Mouse (Mus musculus) liver, embryonic 13.5 days (tissue): Measurements from ENCODE around the gene Dkkl1. TPM values are rescaled to one million over a fixed set of nuclear protein-coding genes. Genes with fewer than 3 reads are reported as not detected.

Source experiments
- ATAC-seq: fragments of 200-750 bp; cut with Nextera tagmentation; 2 replicates; pipeline ENCODE4 v1.8.0; 2017; ENCODE audit warnings: low read depth, mild to moderate bottlenecking, moderate number of reproducible peaks, moderate library complexity
- DNase-seq: peaks from one replicate; pipeline ENCODE4 v3.0.0; 2022
- H3K27ac ChIP-seq: fragments of 300-500 bp; sonication (generic); 2 replicates; pipeline ENCODE4 v1.5.1; 2015; ENCODE audit warnings: moderate library complexity, mild to moderate bottlenecking, inconsistent platforms
- H3K27me3 ChIP-seq: fragments of 300-500 bp; sonication (generic); 2 replicates; pipeline ENCODE4 v1.6.1; 2015; ENCODE audit warnings: mild to moderate bottlenecking, inconsistent platforms
- H3K36me3 ChIP-seq: fragments of 300-500 bp; sonication (generic); 2 replicates; pipeline ENCODE4 v1.6.1; 2015; ENCODE audit warnings: mild to moderate bottlenecking, inconsistent platforms
- H3K4me1 ChIP-seq: fragments of 300-500 bp; sonication (generic); replicated peaks from 2 replicates; pipeline ENCODE4 v1.6.1; 2015; ENCODE audit warnings: inconsistent platforms
- H3K4me2 ChIP-seq: fragments of 300-500 bp; sonication (generic); 2 replicates; pipeline ENCODE4 v1.6.1; 2015; ENCODE audit warnings: inconsistent platforms, mild to moderate bottlenecking, moderate library complexity
- H3K4me3 ChIP-seq: fragments of 300-500 bp; sonication (generic); replicated peaks from 2 replicates; pipeline ENCODE4 v1.5.1; 2015; ENCODE audit warnings: mild to moderate bottlenecking, inconsistent platforms
- H3K9ac ChIP-seq: fragments of 300-500 bp; sonication (generic); 2 replicates; pipeline ENCODE4 v1.6.1; 2015; ENCODE audit warnings: mild to moderate bottlenecking, inconsistent platforms
- H3K9me3 ChIP-seq: fragments of 300-500 bp; sonication (generic); replicated peaks from 2 replicates; pipeline ENCODE4 v1.6.1; 2016; ENCODE audit warnings: inconsistent platforms
- WGBS: fragments of 180-500 bp; shearing (Covaris S2); methylation state at CpG from one replicate; pipeline ENCODE4 v1.1.7; 2015; ENCODE audit not compliant: insufficient replicate concordance; 5-methylcytosine and 5-hydroxymethylcytosine counted together
- polyA plus RNA-seq: library from polyadenylated mRNA; unstranded; fragments of >200 nt; fragmentation: Nextera tagmentation; extraction: Ambion mirVana; gene quantifications from 2 replicates; pipeline ENCODE4 v1.2.1, GENCODE M21; 2015

Dkkl1 gene
- polyA plus RNA-seq, 1 experiment from 2014 or later = 2.8 TPM

GRCm38 (mm10) chr7:45237747-45238699 is 26.1 kb upstream of the Dkkl1 start:
- peak overlapping the region; percentile 63 for H3K27ac ChIP-seq
- DNase-seq = peak; percentile 17
- peak overlapping the region; percentile 63 for H3K9ac ChIP-seq
- H3K4me3 ChIP-seq = peak overlapping the region; percentile 57
- WGBS = 38% methylated on average over 17 of the region's 17 CpGs
- H3K9me3 ChIP-seq = no peaks in the 10 kb centered on the region
- no peak for ATAC-seq
- peaks cover 64% of the 10 kb centered on the region for H3K4me1 ChIP-seq
- peak overlapping the region; percentile 70 for H3K4me2 ChIP-seq
- peaks cover 3% of the 10 kb centered on the region for H3K27me3 ChIP-seq
- no peaks in the 10 kb centered on the region for H3K36me3 ChIP-seq

GRCm38 (mm10) chr7:45235656-45236180 is 23.8 kb upstream of the Dkkl1 start:
- Histone ChIP-seq H3K9me3 (no peaks in the 10 kb centered on the region), H3K4me1 (peaks cover 64% of the 10 kb centered on the region), H3K27me3 (peaks cover under 1% of the 10 kb centered on the region), H3K36me3 (peaks cover 4% of the 10 kb centered on the region), H3K27ac (no peak overlapping the region), H3K9ac (no peak overlapping the region), H3K4me2 (peak overlapping the region; percentile 46), H3K4me3 (0 out of 2 replicates have a peak overlapping the region, but pooled peaks have one; percentile 22)
- DNase-seq = no peak
- WGBS = 57% methylated on average over 17 of the region's 17 CpGs
- ATAC-seq = no peak

- Histone ChIP-seq H3K27ac (no peak overlapping the region), H3K36me3 (peaks cover 4% of the 10 kb centered on the region), H3K4me3 (peak overlapping the region; percentile 22), H3K9ac (no peak overlapping the region), H3K4me2 (peak overlapping the region; percentile 46), H3K9me3 (no peaks in the 10 kb centered on the region), H3K4me1 (peaks cover 61% of the 10 kb centered on the region), H3K27me3 (no peaks in the 10 kb centered on the region; the same call in none of the 2 replicates)
- ATAC-seq (peak; percentile 30; the same call in 1 of the 2 replicates), DNase-seq (no peak)
- 35% methylated on average over 21 of the region's 21 CpGs for WGBS
Observed at GRCm38 (mm10) chr7:45234922-45235571, 23.1 kb upstream of the Dkkl1 start.

GRCm38 (mm10) chr7:45234333-45234841 is 22.4 kb upstream of the Dkkl1 start:
- peaks cover 59% of the 10 kb centered on the region for H3K4me1 ChIP-seq
- H3K27me3 ChIP-seq = no peaks in the 10 kb centered on the region; the same call in none of the 2 replicates
- H3K27ac ChIP-seq = no peak overlapping the region
- no peak overlapping the region; the same call in 1 of the 2 replicates for H3K9ac ChIP-seq
- H3K9me3 ChIP-seq = no peaks in the 10 kb centered on the region
- H3K4me3 ChIP-seq = peak overlapping the region; percentile 22
- H3K4me2 ChIP-seq = peak overlapping the region; percentile 46
- H3K36me3 ChIP-seq = peaks cover 9% of the 10 kb centered on the region
- DNase-seq (no peak), ATAC-seq (no peak)
- 46% methylated on average over 29 of the region's 29 CpGs for WGBS

GRCm38 (mm10) chr7:45233580-45234332 is 21.8 kb upstream of the Dkkl1 start:
- no peak overlapping the region for H3K4me3 ChIP-seq
- WGBS = 54% methylated on average over 20 of the region's 20 CpGs
- DNase-seq (no peak), ATAC-seq (no peak)
- no peaks in the 10 kb centered on the region; the same call in none of the 2 replicates for H3K27me3 ChIP-seq
- no peak overlapping the region for H3K27ac ChIP-seq
- peaks cover 16% of the 10 kb centered on the region for H3K36me3 ChIP-seq
- H3K9ac ChIP-seq = no peak overlapping the region; the same call in 1 of the 2 replicates
- H3K4me2 ChIP-seq = peak overlapping the region; percentile 46
- no peaks in the 10 kb centered on the region for H3K9me3 ChIP-seq
- H3K4me1 ChIP-seq = peaks cover 53% of the 10 kb centered on the region

- H3K9me3 ChIP-seq = no peaks in the 10 kb centered on the region
- DNase-seq = no peak
- peaks cover 44% of the 10 kb centered on the region for H3K4me1 ChIP-seq
- peaks cover 19% of the 10 kb centered on the region for H3K36me3 ChIP-seq
- no peak overlapping the region for H3K4me3 ChIP-seq
- H3K27me3 ChIP-seq = no peaks in the 10 kb centered on the region; the same call in 1 of the 2 replicates
- WGBS = 53% methylated on average over 13 of the region's 13 CpGs
- H3K9ac ChIP-seq = no peak overlapping the region
- no peak overlapping the region for H3K4me2 ChIP-seq
- ATAC-seq = no peak
- H3K27ac ChIP-seq = no peak overlapping the region
Observed at GRCm38 (mm10) chr7:45232716-45233465, 20.9 kb upstream of the Dkkl1 start.

- no peak overlapping the region for H3K9ac ChIP-seq
- no peak overlapping the region for H3K27ac ChIP-seq
- peaks cover 37% of the 10 kb centered on the region for H3K4me1 ChIP-seq
- no peak overlapping the region for H3K4me3 ChIP-seq
- H3K9me3 ChIP-seq = no peaks in the 10 kb centered on the region
- H3K36me3 ChIP-seq = peaks cover 19% of the 10 kb centered on the region
- no peaks in the 10 kb centered on the region; the same call in 1 of the 2 replicates for H3K27me3 ChIP-seq
- no peak overlapping the region for H3K4me2 ChIP-seq
- ATAC-seq (no peak), DNase-seq (no peak)
- WGBS = 81% methylated on average over 11 of the region's 11 CpGs
Observed at GRCm38 (mm10) chr7:45231941-45232340, 20.0 kb upstream of the Dkkl1 start.

GRCm38 (mm10) chr7:45231192-45231591 is 19.2 kb upstream of the Dkkl1 start:
- no peak for DNase-seq
- H3K27me3 ChIP-seq = no peaks in the 10 kb centered on the region; the same call in 1 of the 2 replicates
- H3K36me3 ChIP-seq = peaks cover 19% of the 10 kb centered on the region
- H3K9ac ChIP-seq = no peak overlapping the region
- no peak overlapping the region for H3K27ac ChIP-seq
- 62% methylated on average over 12 of the region's 12 CpGs for WGBS
- no peak overlapping the region for H3K4me3 ChIP-seq
- ATAC-seq = no peak
- no peak overlapping the region for H3K4me2 ChIP-seq
- H3K4me1 ChIP-seq = peaks cover 37% of the 10 kb centered on the region
- no peaks in the 10 kb centered on the region for H3K9me3 ChIP-seq

GRCm38 (mm10) chr7:45229459-45230203 is 17.7 kb upstream of the Dkkl1 start:
- H3K9ac ChIP-seq = no peak overlapping the region
- ATAC-seq (no peak), DNase-seq (no peak)
- WGBS = 64% methylated on average over 7 of the region's 7 CpGs
- no peaks in the 10 kb centered on the region for H3K9me3 ChIP-seq
- H3K4me2 ChIP-seq = no peak overlapping the region
- no peak overlapping the region for H3K4me3 ChIP-seq
- peaks cover 19% of the 10 kb centered on the region for H3K36me3 ChIP-seq
- H3K4me1 ChIP-seq = peaks cover 22% of the 10 kb centered on the region
- no peak overlapping the region for H3K27ac ChIP-seq
- H3K27me3 ChIP-seq = no peaks in the 10 kb centered on the region; the same call in 1 of the 2 replicates
